ENCODE assay signal across 1 mouse cellular context in the genomic region with DNA sequence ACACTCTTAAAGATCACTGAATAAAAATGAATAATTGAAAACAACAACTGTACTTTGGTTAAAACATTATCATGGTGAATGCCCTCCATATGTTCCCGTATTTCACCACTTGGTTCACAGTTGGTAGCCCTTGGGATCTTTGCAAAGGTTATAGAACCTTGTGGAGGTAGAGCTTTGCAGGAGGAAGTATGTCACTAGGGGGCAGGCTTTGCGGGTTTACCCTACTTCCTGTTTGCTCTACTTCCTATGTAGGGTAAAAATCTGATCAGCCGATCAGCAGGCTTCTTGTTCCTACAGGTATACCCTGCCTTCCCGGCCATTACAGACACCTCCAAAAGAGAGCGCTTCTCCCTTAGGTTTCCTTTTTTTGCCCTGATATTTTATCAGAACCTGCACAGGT.
A peak's percentile ranks its signal among the peaks of the same experiment; 100 is the strongest.
TF ChIP-seq lines count a peak whose summit lies in the region.

No protein-coding gene starts in this region.

TF ChIP-seq in MEL, 35 proteins besides CTCF, POLR2A, EP300 and RAD21:
- TF ChIP-seq ELF1 (IDR thresholded peaks at IDR 0.05; ENCODE audit: low read depth, low read length) = peak; percentile 79
- no peak for TF ChIP-seq MEF2A (IDR thresholded peaks at IDR 0.05; ENCODE audit: extremely low read depth, insufficient replicate concordance, low read depth, low read length, poor library complexity, severe bottlenecking)
- no peak for TF ChIP-seq ZC3H11A (IDR thresholded peaks at IDR 0.05; ENCODE audit: low read depth, low read length)
- TF ChIP-seq HCFC1 (IDR thresholded peaks at IDR 0.05; ENCODE audit: low read depth, low read length) = peak; percentile 35; the same call in 1 of the 2 replicates
- TF ChIP-seq POLR2AphosphoS2 (IDR thresholded peaks at IDR 0.05; ENCODE audit: low read length) = no peak
- no peak for TF ChIP-seq MYB (IDR thresholded peaks at IDR 0.05; ENCODE audit: low read depth, low read length)
- TF ChIP-seq ETS1 (IDR thresholded peaks at IDR 0.05; ENCODE audit: low read depth, low read length) = no peak
- no peak for TF ChIP-seq POLR2AphosphoS5 (IDR thresholded peaks at IDR 0.05; ENCODE audit: borderline replicate concordance, low read depth, low read length)
- TF ChIP-seq GABPA (IDR thresholded peaks at IDR 0.05; ENCODE audit: low read depth, low read length) = no peak
- no peak for TF ChIP-seq ZMIZ1 (IDR thresholded peaks at IDR 0.05; ENCODE audit: low read depth, low read length)
- no peak for TF ChIP-seq KAT2A (conservative IDR thresholded peaks at IDR 0.05; ENCODE audit: low read depth, low read length)
- no peak for TF ChIP-seq NRF1 (IDR thresholded peaks at IDR 0.05; ENCODE audit: insufficient read depth, low read depth, low read length, poor library complexity, severe bottlenecking)
- TF ChIP-seq GATA1 (IDR thresholded peaks at IDR 0.05; ENCODE audit: low read depth, low read length) = no peak
- TF ChIP-seq CHD2 (IDR thresholded peaks at IDR 0.05; ENCODE audit: low read length) = no peak
- no peak for TF ChIP-seq BHLHE40 (IDR thresholded peaks at IDR 0.05; ENCODE audit: borderline replicate concordance, low read depth, low read length)
